Mouse (Mus musculus) lung, embryonic 15.5 days (tissue): ENCODE measurements around the gene Myh9. TPM values are rescaled to one million over a fixed set of nuclear protein-coding genes. Genes with fewer than 3 reads are reported as not detected.
"Not testable (repeated sequence)": the region's sequence is repeated elsewhere in the genome, so short reads cannot be mapped to it uniquely, and the experiment has no call there.

Source experiments
- ATAC-seq: fragments of 200-750 bp; cut with Nextera tagmentation; 2 replicates; pipeline ENCODE4 v1.8.0; 2017; ENCODE audit warnings: moderate number of reproducible peaks, borderline replicate concordance; ENCODE audit not compliant: low FRiP score, low TSS enrichment; ENCODE audit errors: extremely low read depth
- H3K27ac ChIP-seq: fragments of 300-500 bp; sonication (generic); 2 replicates; pipeline ENCODE4 v1.5.1; 2015; ENCODE audit warnings: moderate library complexity, mild to moderate bottlenecking, inconsistent platforms
- H3K27me3 ChIP-seq: fragments of 300-500 bp; sonication (generic); 2 replicates; pipeline ENCODE4 v1.6.1; 2015; ENCODE audit warnings: inconsistent platforms
- H3K36me3 ChIP-seq: fragments of 300-500 bp; sonication (generic); 2 replicates; pipeline ENCODE4 v1.6.1; 2015; ENCODE audit warnings: inconsistent platforms
- H3K4me1 ChIP-seq: fragments of 300-500 bp; sonication (generic); 2 replicates; pipeline ENCODE4 v1.6.1; 2015; ENCODE audit warnings: inconsistent platforms
- H3K4me2 ChIP-seq: fragments of 300-500 bp; sonication (generic); 2 replicates; pipeline ENCODE4 v1.6.1; 2015; ENCODE audit warnings: inconsistent platforms, mild to moderate bottlenecking, moderate library complexity
- H3K4me3 ChIP-seq: fragments of 300-500 bp; sonication (generic); 2 replicates; pipeline ENCODE4 v1.5.1; 2015; ENCODE audit warnings: mild to moderate bottlenecking, inconsistent platforms
- H3K9ac ChIP-seq: fragments of 300-500 bp; sonication (generic); 2 replicates; pipeline ENCODE4 v1.6.1; 2015; ENCODE audit warnings: inconsistent platforms
- H3K9me3 ChIP-seq: fragments of 300-500 bp; sonication (generic); 2 replicates; pipeline ENCODE4 v1.6.1; 2016; ENCODE audit warnings: inconsistent platforms
- WGBS: fragments of 180-500 bp; shearing (Covaris S2); methylation state at CpG from one replicate; pipeline ENCODE4 v1.1.7; 2015; 5-methylcytosine and 5-hydroxymethylcytosine counted together
- polyA plus RNA-seq: library from polyadenylated mRNA; unstranded; fragments of >200 nt; fragmentation: Nextera tagmentation; extraction: Ambion mirVana; gene quantifications from 2 replicates; pipeline ENCODE4 v1.2.1, GENCODE M21; 2015

Myh9 gene
- polyA plus RNA-seq, 1 experiment from 2014 or later: 67.7 TPM

DNA sequence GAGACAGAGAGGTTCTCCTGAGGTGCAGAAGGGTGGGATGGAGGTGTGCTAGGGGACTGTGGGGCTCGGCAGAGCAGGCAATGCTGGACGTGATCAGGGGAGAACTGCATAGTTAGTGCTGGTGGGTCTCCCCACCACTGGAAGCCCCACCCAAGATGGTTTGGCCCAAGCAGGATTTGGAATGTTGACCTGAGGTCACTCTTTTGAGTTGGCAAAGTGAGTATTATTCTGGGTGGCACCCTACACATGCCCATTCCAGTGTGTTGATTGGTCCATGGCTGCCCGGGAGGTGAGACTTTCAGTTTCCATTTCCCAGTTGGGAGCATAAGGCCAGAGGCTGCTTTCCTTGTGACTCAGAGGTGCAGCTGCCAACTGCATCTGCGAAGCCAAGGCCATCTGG, 113.2 kb downstream of the Myh9 start, which contains the start of gene Apol9b:
Gene Apol9b, plus strand, starts transcription at position 301 of the 400 bp plus-strand sequence.
- H3K27ac ChIP-seq, H3K9ac ChIP-seq, H3K27me3 ChIP-seq, H3K4me3 ChIP-seq, H3K36me3 ChIP-seq, H3K9me3 ChIP-seq, H3K4me1 ChIP-seq, ATAC-seq, H3K4me2 ChIP-seq: not testable (repeated sequence)
- 67% methylated on average over 1 of the region's 4 CpGs for WGBS

- not testable (repeated sequence) for H3K9me3 ChIP-seq, H3K4me2 ChIP-seq, H3K9ac ChIP-seq, H3K4me1 ChIP-seq, H3K36me3 ChIP-seq, H3K27me3 ChIP-seq, ATAC-seq, H3K4me3 ChIP-seq, H3K27ac ChIP-seq
- 70% methylated on average over 3 of the region's 3 CpGs for WGBS
Measured at GRCm38 (mm10) chr15:77727745-77728144, 114.2 kb downstream of the Myh9 start.

DNA sequence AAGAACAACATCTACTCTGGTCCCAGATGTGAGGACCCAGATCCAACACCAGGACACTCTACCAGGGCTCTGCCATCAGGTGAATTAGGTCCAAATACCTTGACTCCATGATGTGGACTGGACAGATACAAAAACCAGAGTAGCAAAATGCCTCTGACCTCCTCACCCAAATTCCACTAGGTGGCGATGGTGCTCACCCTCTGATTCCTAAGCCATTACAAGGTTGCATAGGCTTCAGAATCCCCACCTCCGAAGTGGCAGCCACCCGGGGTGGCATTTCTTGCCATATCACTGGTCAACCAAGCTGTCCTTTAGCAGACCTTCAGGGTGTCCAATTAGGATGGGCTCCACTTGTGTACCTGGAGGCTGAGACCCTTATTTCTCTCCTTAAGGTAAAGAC, 114.8 kb downstream of the Myh9 start:
- not testable (repeated sequence) for H3K4me2 ChIP-seq, H3K9me3 ChIP-seq, H3K9ac ChIP-seq, H3K4me1 ChIP-seq, ATAC-seq, H3K4me3 ChIP-seq, H3K36me3 ChIP-seq, H3K27me3 ChIP-seq, H3K27ac ChIP-seq
- WGBS: 4% methylated on average over 3 of the region's 3 CpGs

- not testable (repeated sequence) for H3K4me1 ChIP-seq, ATAC-seq
Measured at GRCm38 (mm10) chr15:77725393-77726020, 116.5 kb downstream of the Myh9 start.

DNA sequence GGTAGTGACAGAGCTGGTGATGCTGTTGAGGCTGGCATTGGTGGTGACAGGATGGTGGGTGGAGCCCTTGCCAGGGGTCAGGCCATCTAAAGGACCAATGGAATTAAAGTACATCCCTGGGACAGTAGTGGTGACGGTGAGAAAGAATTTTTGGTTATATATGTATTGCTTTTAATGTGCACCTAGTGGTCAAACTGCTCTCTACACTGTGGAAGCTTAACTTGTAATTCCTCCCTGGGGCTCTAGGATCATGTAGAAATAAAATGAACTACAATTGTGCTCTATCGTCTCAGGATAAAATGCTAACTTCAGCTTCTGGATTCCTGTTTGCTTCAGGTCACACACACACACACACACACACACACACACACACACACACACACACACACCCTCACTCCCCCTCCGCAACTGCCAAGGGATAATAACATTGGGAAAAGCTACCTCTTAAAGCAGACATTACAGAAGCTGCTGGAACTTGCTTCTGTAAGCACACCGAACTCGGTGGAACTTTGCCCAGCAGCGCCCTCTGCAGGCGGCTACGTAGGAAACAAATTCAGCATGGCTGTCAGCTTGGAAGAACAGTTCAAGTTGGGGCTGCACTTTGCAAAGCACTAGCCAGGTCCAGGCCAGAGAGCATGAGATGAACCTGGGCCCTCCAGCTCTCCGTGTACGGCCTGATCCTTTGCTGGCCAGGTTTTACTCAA, 117.6 kb downstream of the Myh9 start:
- ATAC-seq, H3K4me3 ChIP-seq, H3K4me1 ChIP-seq, H3K4me2 ChIP-seq, H3K9me3 ChIP-seq, H3K36me3 ChIP-seq, H3K9ac ChIP-seq, H3K27ac ChIP-seq, H3K27me3 ChIP-seq: not testable (repeated sequence)
- 21% methylated on average over 2 of the region's 10 CpGs for WGBS

More at GRCm38 (mm10) chr15:77725393-77726020, 116.5 kb downstream of the Myh9 start:
- not testable (repeated sequence) for H3K27ac ChIP-seq, H3K9me3 ChIP-seq, H3K36me3 ChIP-seq, H3K4me3 ChIP-seq, H3K4me2 ChIP-seq, H3K9ac ChIP-seq, H3K27me3 ChIP-seq
- WGBS: 62% methylated on average over 6 of the region's 6 CpGs

GRCm38 (mm10) chr15:77721509-77721908, 120.5 kb downstream of the Myh9 start:
- H3K36me3 ChIP-seq, H3K9ac ChIP-seq, H3K4me1 ChIP-seq, ATAC-seq, H3K9me3 ChIP-seq, H3K4me3 ChIP-seq, H3K4me2 ChIP-seq, H3K27me3 ChIP-seq, H3K27ac ChIP-seq: not testable (repeated sequence)
- WGBS: no CpG with 5 or more reads among the region's 3 CpGs

DNA sequence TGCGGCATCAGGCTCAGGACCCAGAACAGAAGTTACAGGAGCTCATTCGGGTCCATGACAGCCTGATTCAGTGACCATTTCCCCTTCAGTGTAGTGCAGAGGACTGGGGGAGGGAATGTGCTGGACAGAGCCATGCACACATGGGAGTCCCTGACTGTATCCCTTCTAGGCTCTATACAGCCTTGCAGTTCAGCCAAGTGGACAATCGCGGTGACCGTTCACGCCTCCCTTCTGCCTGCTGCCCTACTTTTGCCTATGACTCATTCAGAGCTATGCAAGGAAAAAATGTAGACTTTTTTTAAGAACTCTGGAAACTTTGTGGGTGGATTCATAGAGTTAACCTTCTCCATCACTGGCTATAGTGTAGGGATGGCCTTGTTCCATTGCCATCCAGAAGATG, 123.7 kb downstream of the Myh9 start:
- not testable (repeated sequence) for H3K4me3 ChIP-seq, ATAC-seq, H3K9me3 ChIP-seq, H3K4me1 ChIP-seq, H3K4me2 ChIP-seq, H3K36me3 ChIP-seq, H3K27me3 ChIP-seq, H3K27ac ChIP-seq, H3K9ac ChIP-seq
- 48% methylated on average over 3 of the region's 6 CpGs for WGBS

Other genes with a start within 250 kb of the Myh9 start
- gene Apol10b, start 246.1 kb downstream of the Myh9 start, polyA plus RNA-seq: 0.06 and 0.11 TPM in 2 replicates
- not detected in 2 replicates for gene Gm36245, start 242.9 kb downstream of the Myh9 start, polyA plus RNA-seq
- 0.19 and 0.25 TPM in 2 replicates for gene Apol11b, start 198.9 kb downstream of the Myh9 start, polyA plus RNA-seq
- 0.22 TPM in 1 of 2 replicates, not detected in the other for gene Apol7e, start 143.3 kb downstream of the Myh9 start, polyA plus RNA-seq
- not detected in 2 replicates for gene Apol9b, start 113.1 kb downstream of the Myh9 start, polyA plus RNA-seq
- gene Apol8, start 85.2 kb downstream of the Myh9 start, polyA plus RNA-seq: 0.23 TPM in 1 of 2 replicates, not detected in the other
- gene Txn2, start 86.8 kb upstream of the Myh9 start, polyA plus RNA-seq: 207 and 211 TPM in 2 replicates
- gene Foxred2, start 114.5 kb upstream of the Myh9 start, polyA plus RNA-seq: 3.8 TPM in 2 replicates
- 178 and 187 TPM in 2 replicates for gene Eif3d, start 128.6 kb upstream of the Myh9 start, polyA plus RNA-seq